Mouse (Mus musculus) kidney, postnatal 25 days (tissue): ENCODE data around the gene Ikzf2.

Experiments
- DNase-seq, 2 experiments: peaks; one replicate each; pipeline ENCODE4 v3.0.0; 2021; ENCODE audit warnings: mixed read lengths in 2 of 2

Ikzf2 gene

GRCm38 (mm10) chr1:69659779-69660178, 27.3 kb downstream of the Ikzf2 start:
- no peak for DNase-seq

DNA sequence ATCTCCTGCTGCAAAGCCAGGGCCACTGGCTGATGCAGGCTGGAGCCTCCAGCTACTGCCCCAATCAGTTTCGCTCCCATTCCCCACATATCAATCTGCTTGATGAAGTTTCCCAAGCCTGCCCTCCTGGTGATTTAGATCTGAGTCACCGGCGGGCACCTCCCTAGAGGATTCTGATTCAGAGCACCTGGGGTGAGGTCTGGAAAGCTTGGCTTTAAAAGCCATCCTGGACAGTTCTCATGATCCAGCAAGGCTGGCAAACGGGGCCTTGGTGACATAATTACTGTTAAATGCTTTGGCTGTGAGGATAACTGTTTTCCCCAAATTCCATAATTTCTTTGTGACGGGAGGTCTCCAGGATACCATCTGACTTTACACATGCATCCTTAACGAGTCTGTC, 29.0 kb downstream of the Ikzf2 start:
- DNase-seq, result no peak

GRCm38 (mm10) chr1:69657455-69657854, 29.6 kb downstream of the Ikzf2 start:
- DNase-seq, result no peak

DNA sequence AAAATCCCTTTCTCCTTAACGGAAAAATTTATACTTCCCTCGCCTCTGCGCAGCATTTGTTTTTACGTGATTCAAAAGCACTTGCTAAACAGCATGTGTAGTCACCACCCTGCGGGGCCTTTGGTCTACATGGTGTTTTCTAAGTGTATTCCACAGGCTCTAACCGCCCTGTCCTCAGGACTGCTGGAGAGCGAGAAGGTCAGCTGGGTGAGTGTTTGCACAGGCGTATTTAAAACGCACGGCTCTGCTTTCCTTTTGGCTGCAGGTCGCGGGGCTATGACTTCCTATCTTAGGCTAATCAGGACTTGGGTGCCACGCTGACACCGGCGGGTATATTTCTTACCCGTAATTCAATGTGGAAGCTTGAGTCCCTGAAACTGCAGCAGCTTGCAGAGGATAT, 30.1 kb downstream of the Ikzf2 start:
- DNase-seq, result peak; percentile 4 to 42

GRCm38 (mm10) chr1:69656047-69656782, 30.8 kb downstream of the Ikzf2 start:
- DNase-seq, result no peak

DNA sequence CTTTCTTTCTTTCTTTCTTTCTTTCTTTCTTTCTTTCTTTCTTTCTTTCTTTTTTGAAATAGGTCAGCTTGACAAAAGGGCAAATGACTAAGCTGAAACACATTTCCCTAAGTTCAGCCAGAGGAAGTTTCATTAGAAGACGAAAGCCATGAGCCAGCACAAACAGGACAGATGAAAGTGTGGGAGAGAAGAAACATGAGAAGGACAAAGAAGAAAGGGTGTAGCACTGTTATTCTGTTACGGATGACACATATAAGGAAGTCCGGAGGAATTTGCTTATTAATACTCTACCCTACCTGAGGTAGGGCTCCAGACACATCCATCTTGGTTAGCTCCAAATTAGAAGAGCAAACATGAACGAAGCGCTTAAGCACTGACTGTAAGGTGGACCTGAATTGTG, 31.7 kb downstream of the Ikzf2 start:
- DNase-seq, result no peak

DNA sequence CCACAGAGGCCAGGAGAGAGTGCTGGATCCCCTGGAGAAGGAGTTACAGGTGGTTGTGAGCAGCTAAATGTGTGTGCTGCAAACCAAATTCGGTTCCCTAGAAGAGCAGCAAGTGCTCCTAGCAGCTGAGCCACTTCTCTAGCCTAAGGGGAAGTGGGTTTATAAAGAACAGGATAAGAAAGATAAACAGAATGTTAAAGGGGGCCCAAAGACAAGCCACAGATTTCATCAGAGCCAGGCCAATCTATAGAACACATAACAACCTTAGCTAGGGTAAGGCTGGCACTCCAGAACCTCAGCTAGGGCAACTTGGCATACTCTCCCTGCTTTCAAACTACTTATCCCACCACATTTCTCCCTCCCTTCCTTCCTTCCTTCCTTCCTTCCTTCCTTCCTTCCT, 32.1 kb downstream of the Ikzf2 start:
- DNase-seq, result no peak

- no peak for DNase-seq
Measured at GRCm38 (mm10) chr1:69653419-69653818, 33.6 kb downstream of the Ikzf2 start.

GRCm38 (mm10) chr1:69643138-69643537, 43.9 kb downstream of the Ikzf2 start:
- DNase-seq, result no peak

GRCm38 (mm10) chr1:69641986-69642385, 45.1 kb downstream of the Ikzf2 start:
- no peak for DNase-seq

GRCm38 (mm10) chr1:69638321-69638720, 48.7 kb downstream of the Ikzf2 start:
- DNase-seq, result no peak

DNA sequence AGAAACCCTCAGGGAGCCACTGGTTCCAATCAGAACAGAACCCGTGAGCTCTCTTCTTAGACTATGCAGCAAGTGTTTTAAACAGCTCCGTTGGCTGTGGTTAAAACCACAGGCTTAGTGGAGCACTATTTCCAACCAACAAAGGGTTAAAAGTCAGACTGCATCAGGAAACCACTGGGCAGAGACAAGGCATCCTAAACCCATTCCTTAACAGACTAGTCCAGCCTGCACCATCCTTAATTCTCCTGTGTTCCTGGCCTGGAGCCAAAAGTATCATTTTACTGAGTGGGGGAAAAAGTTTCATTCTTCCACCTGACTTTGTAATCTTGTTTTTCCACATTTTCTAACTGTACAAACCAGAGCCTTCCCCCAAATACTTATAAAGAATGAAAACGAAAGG, 49.1 kb downstream of the Ikzf2 start:
- DNase-seq, result no peak

GRCm38 (mm10) chr1:69634259-69634658, 52.8 kb downstream of the Ikzf2 start:
- DNase-seq, result no peak

DNA sequence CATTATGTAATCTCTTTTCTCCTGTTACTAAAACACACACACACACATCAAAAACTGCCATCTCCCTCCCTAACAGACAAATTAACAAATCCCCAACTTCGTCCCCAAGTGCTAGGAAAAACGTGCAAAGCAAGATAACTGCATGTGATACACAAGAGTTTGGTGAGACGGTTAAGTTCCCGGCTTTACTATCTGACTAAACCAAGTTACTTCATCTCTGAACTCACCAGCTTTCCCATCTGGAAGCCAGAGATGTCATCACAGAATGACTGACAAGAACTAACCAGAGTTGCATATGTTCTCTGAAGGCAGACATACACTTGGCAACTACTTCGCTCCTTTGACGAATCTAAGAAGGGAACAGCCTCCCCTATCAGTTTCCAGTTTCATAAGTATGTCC, 56.5 kb downstream of the Ikzf2 start:
- DNase-seq, result no peak

GRCm38 (mm10) chr1:69629513-69629912, 57.5 kb downstream of the Ikzf2 start:
- no peak for DNase-seq

- no peak for DNase-seq
Measured at GRCm38 (mm10) chr1:69612076-69612475, 75.0 kb downstream of the Ikzf2 start.

DNA sequence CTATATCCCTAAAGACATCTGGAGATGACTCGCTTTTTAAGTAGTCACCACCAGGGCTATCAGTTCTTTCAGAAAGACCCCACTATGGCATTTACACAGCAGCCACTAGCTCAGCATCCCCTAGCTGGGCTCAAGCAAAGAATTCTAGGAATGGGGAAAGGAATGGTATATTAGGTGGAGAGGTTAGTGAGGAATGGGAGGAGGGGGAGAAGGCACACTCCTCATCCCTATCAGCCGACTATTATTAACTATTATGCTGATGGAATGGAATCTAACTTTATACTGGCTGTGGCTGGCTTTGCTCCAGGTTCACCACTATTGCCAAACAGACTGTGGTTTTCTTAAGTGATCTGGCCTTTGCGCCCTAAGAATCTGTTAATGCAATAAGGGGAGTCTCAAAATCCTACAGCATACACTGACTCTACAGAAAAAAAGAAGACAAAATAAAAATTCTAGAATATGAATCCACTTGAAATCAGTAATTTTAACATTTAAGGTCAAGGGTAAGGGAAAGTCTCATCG, 75.8 kb downstream of the Ikzf2 start:
- peak in 1 of 2 experiments; percentile 39 for DNase-seq

GRCm38 (mm10) chr1:69610791-69611190, 76.3 kb downstream of the Ikzf2 start:
- DNase-seq, result peak in 1 of 2 experiments; percentile 9

- DNase-seq, result no peak
Measured at GRCm38 (mm10) chr1:69608846-69609245, 78.2 kb downstream of the Ikzf2 start.

- DNase-seq, result no peak
Measured at GRCm38 (mm10) chr1:69606844-69607243, 80.2 kb downstream of the Ikzf2 start.

DNA sequence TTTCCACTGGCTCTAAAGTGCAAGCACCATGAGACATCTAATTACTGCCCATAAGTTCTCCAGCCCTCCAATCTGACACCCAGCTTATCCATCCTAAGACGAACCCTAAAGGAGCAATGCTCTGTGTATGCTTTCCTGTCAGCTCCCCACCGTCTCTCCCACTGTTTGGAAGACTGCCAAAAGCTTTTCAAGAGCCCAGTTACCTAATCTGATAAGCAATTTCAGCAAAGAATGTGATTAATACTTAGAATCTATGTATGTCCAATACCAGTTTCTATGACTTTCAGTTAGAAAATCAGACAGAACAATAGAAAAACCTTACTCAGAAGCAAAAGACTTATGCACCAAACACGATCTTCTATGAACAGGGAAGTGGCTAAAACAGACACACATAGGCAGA, 82.8 kb downstream of the Ikzf2 start:
- DNase-seq, result no peak

GRCm38 (mm10) chr1:69600954-69601353, 86.1 kb downstream of the Ikzf2 start:
- DNase-seq, result no peak

- no peak for DNase-seq
Measured at GRCm38 (mm10) chr1:69599074-69599772, 87.8 kb downstream of the Ikzf2 start.

DNA sequence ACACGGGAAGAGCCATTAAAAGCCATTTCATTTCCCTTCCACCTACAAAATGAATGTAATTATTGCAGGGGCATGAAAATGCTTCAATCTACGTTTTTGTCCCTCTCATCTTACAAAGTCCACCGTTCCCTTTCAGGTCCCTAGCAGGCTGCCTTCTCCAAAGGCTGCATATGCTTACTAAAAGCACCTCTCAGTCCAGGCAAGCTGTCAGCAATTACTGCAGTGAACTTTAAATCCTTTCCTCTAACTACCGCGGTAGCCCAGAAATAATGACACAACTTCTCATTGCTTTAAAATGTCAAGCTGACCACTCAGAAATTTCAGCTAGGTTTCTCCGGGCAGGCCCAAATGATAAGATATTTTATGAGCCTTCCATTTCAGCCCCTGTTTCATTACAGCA, 95.2 kb downstream of the Ikzf2 start:
- no peak for DNase-seq
